Mouse (Mus musculus) midbrain, postnatal 0 days (tissue): ENCODE results near the gene Prkce. TPM values are rescaled to one million over a fixed set of nuclear protein-coding genes. Genes with fewer than 3 reads are reported as not detected.

Source experiments
- ATAC-seq: fragments of 200-750 bp; cut with Nextera tagmentation; 2 replicates; pipeline ENCODE4 v1.8.0; 2017; ENCODE audit warnings: moderate number of reproducible peaks, mild to moderate bottlenecking, moderate TSS enrichment, moderate library complexity; ENCODE audit not compliant: low FRiP score
- DNase-seq: peaks from one replicate; pipeline ENCODE4 v3.0.0-alpha.2; 2015; ENCODE audit warnings: low spot score
- H3K27ac ChIP-seq: fragments of 300-500 bp; sonication (generic); 2 replicates; pipeline ENCODE4 v1.5.1; 2014; ENCODE audit warnings: low read depth, mild to moderate bottlenecking, low read length, mixed read lengths
- H3K27me3 ChIP-seq: fragments of 300-500 bp; sonication (generic); 2 replicates; pipeline ENCODE4 v1.6.1; 2014; ENCODE audit warnings: low read length, control low read depth, mixed read lengths; ENCODE audit not compliant: insufficient read depth
- H3K36me3 ChIP-seq: fragments of 300-500 bp; sonication (generic); 2 replicates; pipeline ENCODE4 v1.6.1; 2014; ENCODE audit warnings: low read length, control low read depth, mixed read lengths; ENCODE audit not compliant: insufficient read depth
- H3K4me1 ChIP-seq: fragments of 300-500 bp; sonication (generic); 2 replicates; pipeline ENCODE4 v1.6.1; 2014; ENCODE audit warnings: mild to moderate bottlenecking, control low read depth, antibody characterized with exemption, low read length, mixed read lengths; ENCODE audit not compliant: insufficient read depth
- H3K4me2 ChIP-seq: fragments of 300-500 bp; sonication (generic); 2 replicates; pipeline ENCODE4 v1.6.1; 2014; ENCODE audit warnings: low read depth, mild to moderate bottlenecking, low read length, mixed read lengths; ENCODE audit not compliant: poor library complexity, severe bottlenecking
- H3K4me3 ChIP-seq: fragments of 300-500 bp; sonication (generic); 2 replicates; pipeline ENCODE4 v1.5.1; 2014; ENCODE audit warnings: low read depth, mild to moderate bottlenecking, low read length, moderate library complexity
- H3K9ac ChIP-seq: fragments of 300-500 bp; sonication (generic); replicated peaks from 2 replicates; pipeline ENCODE4 v1.6.1; 2014; ENCODE audit warnings: mild to moderate bottlenecking, low read length, moderate library complexity, mixed read lengths; ENCODE audit not compliant: poor library complexity, severe bottlenecking
- H3K9me3 ChIP-seq: fragments of 300-500 bp; sonication (generic); 2 replicates; pipeline ENCODE4 v1.6.1; 2016; ENCODE audit warnings: low read length, control low read depth
- CTCF ChIP-seq: IDR thresholded peaks from 2 replicates; pipeline ENCODE4 v1.5.1; 2016; ENCODE audit warnings: antibody characterized with exemption, mild to moderate bottlenecking
- whole genome bisulfite sequencing: fragments of 180-500 bp; shearing (Covaris S2); extraction: QIAGEN DNeasy Blood & Tissue Kit; methylation state at CpG from one replicate; pipeline ENCODE4 v1.1.7; 2014; 5-methylcytosine and 5-hydroxymethylcytosine counted together
- polyA plus RNA-seq: library from polyadenylated mRNA; unstranded; fragments of >200 nt; fragmentation: Nextera tagmentation; extraction: Ambion mirVana; gene quantifications from 2 replicates; pipeline ENCODE4 v1.2.1, GENCODE M21; 2015
- total RNA-seq: library from RNA; depleted of rRNA; stranded (reverse); fragments of >200 nt; gene quantifications from 2 replicates; pipeline ENCODE4 v1.2.3, GENCODE M21; 2014

The Prkce gene
- total and polyA plus RNA-seq, 2 experiments from 2014 or later = 61.0 to 64.5 TPM

- Histone ChIP-seq H3K4me2 (no peak overlapping the region), H3K9me3 (no peaks in the 10 kb centered on the region), H3K27ac (no peak overlapping the region), H3K9ac (no peak overlapping the region), H3K27me3 (no peaks in the 10 kb centered on the region), H3K4me3 (no peak overlapping the region), H3K36me3 (no peaks in the 10 kb centered on the region), H3K4me1 (peaks cover 3% of the 10 kb centered on the region; the same call in 1 of the 2 replicates)
- ATAC-seq = no peak
- 92% methylated on average over 16 of the region's 16 CpGs for WGBS
- DNase-seq = no peak
- no peak for TF ChIP-seq CTCF
Observed at GRCm38 (mm10) chr17:86230141-86230633, 62.6 kb downstream of the Prkce start.

- H3K9me3 ChIP-seq = no peaks in the 10 kb centered on the region
- no peaks in the 10 kb centered on the region for H3K36me3 ChIP-seq
- H3K4me3 ChIP-seq = no peak overlapping the region
- H3K4me2 ChIP-seq = no peak overlapping the region
- H3K4me1 ChIP-seq = peaks cover 8% of the 10 kb centered on the region; the same call in 1 of the 2 replicates
- TF ChIP-seq CTCF = no peak
- ATAC-seq (no peak), DNase-seq (peak; percentile 92)
- H3K27me3 ChIP-seq = no peaks in the 10 kb centered on the region
- WGBS = 76% methylated on average over 12 of the region's 12 CpGs
- H3K27ac ChIP-seq = no peak overlapping the region
- H3K9ac ChIP-seq = no peak overlapping the region
Observed at GRCm38 (mm10) chr17:86231741-86232179, 64.2 kb downstream of the Prkce start.

DNA sequence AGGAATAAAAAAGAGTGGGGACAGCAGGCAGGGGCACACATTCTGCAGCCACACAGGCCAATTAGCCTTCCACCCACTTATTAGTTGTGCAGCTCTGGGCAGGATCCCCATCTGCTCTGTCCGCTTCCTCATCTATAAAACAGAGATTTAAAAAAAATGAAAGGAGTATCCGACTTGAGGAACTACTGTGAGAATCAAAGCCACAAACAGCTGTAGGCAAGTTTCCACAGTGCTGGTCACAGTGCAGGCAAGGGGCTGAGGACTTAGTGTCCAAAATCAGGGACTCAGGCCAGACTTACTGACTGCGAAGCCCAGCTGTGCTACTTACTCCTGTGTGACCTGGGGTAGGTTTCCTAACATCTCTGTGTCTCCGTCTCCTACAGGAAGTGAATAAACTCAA, 64.7 kb downstream of the Prkce start:
- Histone ChIP-seq H3K27ac (no peak overlapping the region), H3K9ac (no peak overlapping the region), H3K4me3 (no peak overlapping the region), H3K4me2 (no peak overlapping the region), H3K4me1 (peaks cover 8% of the 10 kb centered on the region; the same call in 1 of the 2 replicates), H3K9me3 (no peaks in the 10 kb centered on the region), H3K27me3 (no peaks in the 10 kb centered on the region), H3K36me3 (no peaks in the 10 kb centered on the region)
- no peak for DNase-seq
- ATAC-seq = no peak
- TF ChIP-seq CTCF = no peak
- 73% methylated on average over 4 of the region's 4 CpGs for WGBS

DNA sequence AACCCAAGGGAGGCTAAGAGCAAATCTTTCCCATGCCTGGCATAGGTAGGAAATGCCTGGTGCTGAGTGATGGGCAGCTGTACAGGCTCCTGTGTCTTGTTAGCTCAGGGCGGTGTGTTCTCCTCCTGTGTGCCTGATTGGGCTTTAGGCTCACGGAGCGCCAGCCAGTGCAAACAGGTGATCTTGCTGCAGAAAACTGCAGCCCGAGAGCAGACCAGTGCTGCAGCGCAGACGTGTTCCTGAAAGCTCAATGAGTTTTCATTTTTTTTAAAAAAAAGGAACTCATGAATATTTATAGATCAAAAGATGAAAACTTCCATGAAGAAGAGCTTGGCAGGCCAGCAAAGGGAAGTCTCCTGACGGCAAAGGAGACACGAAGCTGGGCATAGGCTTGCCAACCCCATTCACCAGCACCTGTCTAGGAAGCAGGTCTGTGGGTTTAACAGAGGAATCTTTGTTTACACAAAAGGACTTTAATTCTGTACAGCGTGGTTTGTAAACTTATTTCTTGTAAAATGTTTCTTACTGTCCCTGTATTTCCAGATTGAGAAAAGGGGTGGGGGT, 67.1 kb downstream of the Prkce start:
- peak; percentile 83 for ATAC-seq

DNA sequence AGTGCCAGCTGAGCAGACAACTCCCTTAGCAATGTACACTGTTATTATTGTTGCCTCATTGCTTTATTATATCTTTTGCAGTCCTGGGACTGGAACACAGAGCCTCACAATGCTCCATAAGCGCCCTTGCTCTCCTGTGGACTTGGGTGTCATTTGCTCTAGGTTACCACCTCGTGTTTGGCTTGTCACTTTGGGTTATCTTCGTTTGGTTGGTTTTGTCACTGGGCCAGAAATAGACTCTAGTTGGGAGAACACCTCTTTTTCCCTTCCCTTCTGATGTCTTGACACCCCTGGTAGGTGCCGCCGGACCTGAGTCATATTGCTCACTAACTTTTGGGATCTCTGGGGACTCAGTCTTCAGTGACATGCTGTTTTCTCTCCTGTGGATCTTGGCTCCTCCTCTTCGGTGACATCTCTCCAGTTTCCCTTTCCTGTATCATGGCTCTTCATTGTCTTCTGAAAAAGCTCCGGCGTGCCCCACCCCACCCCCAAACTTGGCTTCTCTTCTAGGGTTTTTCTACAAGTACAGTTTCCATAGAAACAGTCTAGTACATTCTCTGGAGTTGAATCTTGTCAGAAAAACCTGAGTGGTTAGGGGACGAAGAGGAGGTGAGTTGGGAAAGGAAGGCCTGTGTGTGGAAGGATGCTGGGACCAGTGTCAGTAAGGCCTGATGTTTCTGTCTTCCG, 68.6 kb downstream of the Prkce start:
- H3K27me3 ChIP-seq = no peaks in the 10 kb centered on the region
- 71% methylated on average over 10 of the region's 10 CpGs for WGBS
- no peak overlapping the region for H3K4me3 ChIP-seq
- no peak overlapping the region for H3K27ac ChIP-seq
- TF ChIP-seq CTCF = no peak
- peaks cover 8% of the 10 kb centered on the region; the same call in 1 of the 2 replicates for H3K4me1 ChIP-seq
- no peaks in the 10 kb centered on the region for H3K36me3 ChIP-seq
- H3K4me2 ChIP-seq = no peak overlapping the region
- no peaks in the 10 kb centered on the region for H3K9me3 ChIP-seq
- DNase-seq (peak; percentile 24), ATAC-seq (no peak)
- no peak overlapping the region for H3K9ac ChIP-seq

More for the DNA sequence above, 67.1 kb downstream of the Prkce start:
- Histone ChIP-seq H3K9me3 (no peaks in the 10 kb centered on the region), H3K9ac (peak overlapping the region; percentile 39), H3K4me3 (no peak overlapping the region), H3K4me2 (peak overlapping the region; percentile 20), H3K4me1 (peaks cover 8% of the 10 kb centered on the region; the same call in 1 of the 2 replicates), H3K36me3 (no peaks in the 10 kb centered on the region), H3K27ac (peak overlapping the region; percentile 59), H3K27me3 (no peaks in the 10 kb centered on the region)
- WGBS = 25% methylated on average over 9 of the region's 9 CpGs
- no peak for TF ChIP-seq CTCF
- DNase-seq = peak; percentile 64
